Mouse (Mus musculus) urinary bladder, postnatal 25 days (tissue): ENCODE results near the gene Cuedc1.

Experiments
- DNase-seq: peaks from one replicate; pipeline ENCODE4 v3.0.0; 2022; ENCODE audit warnings: low spot score

Gene Cuedc1

GRCm38 (mm10) chr11:88086737-88087627 lies 10.9 kb upstream of the Cuedc1 start:
- DNase-seq = peak; percentile 78

- DNase-seq = no peak
Measured at GRCm38 (mm10) chr11:88089150-88089549, 8.7 kb upstream of the Cuedc1 start.

- no peak for DNase-seq
Measured at GRCm38 (mm10) chr11:88090293-88090692, 7.6 kb upstream of the Cuedc1 start.

GRCm38 (mm10) chr11:88091949-88092348 lies 5.9 kb upstream of the Cuedc1 start:
- DNase-seq = no peak

- DNase-seq = no peak
Measured at GRCm38 (mm10) chr11:88097173-88097572, 685 bp upstream of the Cuedc1 start.

GRCm38 (mm10) chr11:88098787-88099598 lies 1.1 kb downstream of the Cuedc1 start:
- peak; percentile 73 for DNase-seq

- DNase-seq = peak; percentile 67
Measured at GRCm38 (mm10) chr11:88099599-88100023, 1.8 kb downstream of the Cuedc1 start.

- DNase-seq = no peak
Measured at GRCm38 (mm10) chr11:88100170-88100569, 2.3 kb downstream of the Cuedc1 start.

GRCm38 (mm10) chr11:88103214-88103941 lies 5.5 kb downstream of the Cuedc1 start:
- DNase-seq = no peak

GRCm38 (mm10) chr11:88105494-88106291 lies 7.8 kb downstream of the Cuedc1 start:
- DNase-seq = no peak

- no peak for DNase-seq
Measured at GRCm38 (mm10) chr11:88106292-88106554, 8.4 kb downstream of the Cuedc1 start.

GRCm38 (mm10) chr11:88107365-88107764 lies 9.5 kb downstream of the Cuedc1 start:
- DNase-seq = no peak

- no peak for DNase-seq
Measured at GRCm38 (mm10) chr11:88110031-88110594, 12.3 kb downstream of the Cuedc1 start.

- DNase-seq = no peak
Measured at GRCm38 (mm10) chr11:88112078-88112477, 14.2 kb downstream of the Cuedc1 start.

- no peak for DNase-seq
Measured at GRCm38 (mm10) chr11:88112677-88113333, 14.9 kb downstream of the Cuedc1 start.

GRCm38 (mm10) chr11:88113543-88114271 lies 15.8 kb downstream of the Cuedc1 start:
- DNase-seq = no peak

- no peak for DNase-seq
Measured at GRCm38 (mm10) chr11:88114871-88115301, 17.0 kb downstream of the Cuedc1 start.

- no peak for DNase-seq
Measured at GRCm38 (mm10) chr11:88116568-88116967, 18.7 kb downstream of the Cuedc1 start.

GRCm38 (mm10) chr11:88117356-88118090 lies 19.7 kb downstream of the Cuedc1 start:
- no peak for DNase-seq
